Mouse (Mus musculus): ENCODE data around the gene Cdk14.

Gene Cdk14

GRCm38 (mm10) chr5:5092736-5093135 lies 327.4 kb downstream of the Cdk14 start:
- no peak for DNase-seq (ENCODE audit: low read depth, low spot score)

GRCm38 (mm10) chr5:5071526-5071925 lies 348.6 kb downstream of the Cdk14 start:
- DNase-seq (ENCODE audit: low read depth, low spot score) = no peak

GRCm38 (mm10) chr5:5064686-5065085 lies 355.4 kb downstream of the Cdk14 start:
- DNase-seq (ENCODE audit: low read depth, low spot score) = no peak

- DNase-seq (ENCODE audit: low read depth, low spot score) = no peak
These were observed 363.8 kb downstream of the Cdk14 start for GRCm38 (mm10) chr5:5056102-5056883.

DNA sequence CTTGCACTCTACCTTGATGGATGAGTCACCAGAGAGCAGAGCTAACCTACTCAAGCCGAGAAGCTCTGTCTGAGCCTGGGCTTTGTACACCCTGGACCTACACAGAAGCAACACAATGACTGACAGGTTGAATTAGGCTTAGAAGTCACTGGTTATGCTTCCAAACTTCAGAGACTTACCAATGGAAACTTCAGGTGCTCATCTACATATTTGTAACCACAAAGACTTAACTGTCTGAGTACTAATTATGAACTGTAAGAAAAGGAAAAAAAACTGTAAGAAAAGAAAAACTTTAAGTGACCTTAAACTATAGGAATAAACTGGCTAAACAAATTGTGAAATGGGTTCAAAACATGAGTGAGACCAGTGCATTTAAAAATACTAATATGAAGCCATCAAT lies 364.6 kb downstream of the Cdk14 start:
- no peak for DNase-seq (ENCODE audit: low read depth, low spot score)

- DNase-seq (ENCODE audit: low read depth, low spot score) = no peak
These were observed 365.8 kb downstream of the Cdk14 start for GRCm38 (mm10) chr5:5054270-5054669.

DNA sequence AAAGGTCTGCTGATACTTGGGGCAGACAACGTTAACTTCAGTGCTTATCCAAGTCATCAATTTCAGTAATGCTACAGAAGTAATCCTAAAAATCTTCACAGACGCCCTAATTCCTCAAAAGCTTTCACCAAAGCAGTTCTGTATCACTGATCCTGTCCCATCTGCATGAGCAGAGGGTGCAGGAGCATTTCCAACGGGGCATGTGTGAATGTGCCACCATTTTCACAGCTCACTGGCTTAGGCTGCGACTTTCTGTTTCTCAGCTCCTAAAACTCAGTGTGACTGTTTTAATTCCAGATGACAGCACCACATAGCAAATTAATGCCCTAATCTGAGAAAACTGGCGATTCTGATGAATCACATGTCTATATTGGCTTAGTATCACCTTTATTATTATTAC lies 375.8 kb downstream of the Cdk14 start:
- DNase-seq (ENCODE audit: low read depth, low spot score) = no peak

GRCm38 (mm10) chr5:5042735-5043134 lies 377.4 kb downstream of the Cdk14 start:
- DNase-seq (ENCODE audit: low read depth, low spot score) = no peak

DNA sequence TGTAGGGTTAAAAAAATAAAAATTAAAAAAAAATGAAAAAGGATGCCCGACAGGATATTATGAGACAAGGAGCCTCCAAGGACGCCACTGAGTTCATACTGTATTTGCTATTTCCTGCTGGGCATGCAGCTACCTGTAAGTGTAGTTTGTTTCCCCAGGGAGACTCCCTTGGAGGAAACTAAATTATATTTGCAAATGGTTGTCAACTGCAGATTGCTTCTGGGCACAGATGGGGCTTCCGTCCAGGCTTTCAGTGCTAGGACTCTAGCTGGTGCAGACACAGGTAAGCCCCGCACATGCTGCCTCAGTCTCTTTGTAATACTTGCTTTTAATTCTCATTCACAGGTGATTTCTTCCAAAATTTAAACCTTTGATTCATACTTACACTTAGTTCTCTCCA lies 378.6 kb downstream of the Cdk14 start:
- DNase-seq (ENCODE audit: low read depth, low spot score) = no peak

DNA sequence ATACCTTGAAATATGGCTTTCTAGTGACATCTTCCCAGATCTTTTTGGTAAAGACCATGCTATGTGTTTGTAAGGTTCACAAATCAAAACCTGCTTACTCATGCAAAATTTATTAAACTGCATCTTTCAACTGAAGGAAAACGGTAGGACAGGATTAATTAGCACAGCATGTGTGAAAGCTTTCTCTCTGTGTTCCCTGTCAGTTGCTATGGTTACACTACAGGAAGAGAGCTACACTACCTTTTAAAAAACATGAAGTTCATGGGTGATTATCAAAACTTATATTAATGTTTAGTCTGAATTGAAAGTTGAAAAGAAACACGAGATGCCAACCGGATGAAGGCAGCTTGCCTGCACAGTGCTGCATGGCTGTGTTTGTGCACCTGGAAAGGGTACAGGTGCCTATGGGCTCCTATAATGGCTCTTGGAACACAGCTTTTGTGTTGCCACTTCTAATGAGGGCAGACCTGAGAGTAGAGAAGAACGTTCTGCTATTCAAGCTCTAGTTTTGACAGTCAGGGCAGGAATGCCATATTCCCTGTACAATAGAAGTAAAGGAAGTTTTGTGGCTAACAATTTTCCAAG lies 380.3 kb downstream of the Cdk14 start:
- no peak for DNase-seq (ENCODE audit: low read depth, low spot score)

GRCm38 (mm10) chr5:5033445-5033844 lies 386.7 kb downstream of the Cdk14 start:
- DNase-seq (ENCODE audit: low read depth, low spot score) = no peak

DNA sequence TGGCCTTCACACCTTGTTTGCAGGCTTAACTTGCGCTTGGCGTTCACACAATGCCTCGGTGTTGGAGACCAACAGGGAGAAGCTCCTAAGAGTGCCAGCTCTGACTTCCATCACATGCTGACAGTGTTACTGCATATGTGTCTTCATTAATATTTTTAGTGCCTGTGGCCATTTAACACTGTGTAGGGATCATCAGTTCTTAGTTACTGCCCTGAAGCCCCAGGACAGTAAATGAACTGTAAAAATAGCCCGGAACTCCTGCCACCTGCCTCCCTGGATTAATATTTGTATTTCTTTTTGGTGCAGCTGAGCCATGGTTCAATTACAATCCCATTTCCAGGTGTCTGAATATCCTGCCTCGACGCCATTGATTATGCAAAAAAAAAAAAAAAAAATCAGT lies 387.3 kb downstream of the Cdk14 start:
- no peak for DNase-seq (ENCODE audit: low read depth, low spot score)

DNA sequence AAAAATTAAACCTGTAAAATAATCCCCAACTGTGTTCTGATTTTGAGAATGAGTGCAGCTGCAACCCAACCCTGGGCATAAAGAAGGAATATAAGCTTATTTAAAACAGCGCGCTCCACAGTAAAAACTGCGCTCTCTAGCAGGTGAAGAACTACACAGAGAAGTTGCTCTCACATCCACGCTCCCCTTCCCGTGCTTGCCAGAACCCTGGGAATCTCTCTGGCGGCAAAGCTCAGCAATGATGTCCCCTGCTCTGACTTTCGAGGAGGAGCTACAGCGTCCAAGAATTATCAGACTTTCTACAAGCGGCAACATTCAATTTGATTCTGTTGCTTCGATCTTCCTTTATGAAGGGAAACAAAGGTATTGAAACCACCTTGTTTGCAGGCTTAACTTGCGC lies 387.7 kb downstream of the Cdk14 start:
- DNase-seq (ENCODE audit: low read depth, low spot score) = no peak

DNA sequence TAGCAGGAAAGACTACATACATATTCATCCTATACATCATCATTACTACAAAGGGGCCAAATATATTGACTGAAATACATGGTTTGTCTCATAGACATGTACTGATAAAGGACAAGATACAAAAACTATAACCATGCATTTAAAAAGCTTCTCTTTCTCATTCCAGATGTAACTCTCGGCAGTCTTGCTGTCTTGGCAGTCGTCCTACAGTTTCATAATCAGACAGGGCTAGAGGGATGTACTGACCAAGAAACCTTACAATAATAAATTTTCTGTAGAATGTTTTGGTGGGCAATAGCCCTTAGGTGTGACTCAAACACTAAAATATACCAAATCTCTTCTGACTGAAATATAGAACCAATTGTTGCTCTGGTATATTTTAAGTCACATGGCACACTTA lies 389.7 kb downstream of the Cdk14 start:
- DNase-seq (ENCODE audit: low read depth, low spot score) = no peak

DNA sequence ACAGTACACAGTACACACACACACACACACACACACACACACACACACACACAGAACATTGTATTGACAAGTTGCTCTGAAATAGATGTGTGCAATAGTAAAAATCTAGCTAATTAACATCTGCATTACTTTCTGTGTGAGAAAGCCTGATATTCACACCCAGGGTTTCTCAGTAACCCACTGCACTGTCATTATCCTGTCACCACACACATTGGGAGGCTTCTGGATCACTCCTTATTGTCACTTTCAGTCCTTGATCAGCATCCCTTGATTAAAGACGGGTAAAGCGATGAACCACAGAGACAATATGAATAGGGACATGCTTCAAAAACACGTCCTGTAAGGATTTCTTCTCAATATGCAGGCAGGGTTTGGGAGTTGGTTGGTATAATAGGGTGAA lies 401.2 kb downstream of the Cdk14 start:
- DNase-seq (ENCODE audit: low read depth, low spot score) = no peak

DNA sequence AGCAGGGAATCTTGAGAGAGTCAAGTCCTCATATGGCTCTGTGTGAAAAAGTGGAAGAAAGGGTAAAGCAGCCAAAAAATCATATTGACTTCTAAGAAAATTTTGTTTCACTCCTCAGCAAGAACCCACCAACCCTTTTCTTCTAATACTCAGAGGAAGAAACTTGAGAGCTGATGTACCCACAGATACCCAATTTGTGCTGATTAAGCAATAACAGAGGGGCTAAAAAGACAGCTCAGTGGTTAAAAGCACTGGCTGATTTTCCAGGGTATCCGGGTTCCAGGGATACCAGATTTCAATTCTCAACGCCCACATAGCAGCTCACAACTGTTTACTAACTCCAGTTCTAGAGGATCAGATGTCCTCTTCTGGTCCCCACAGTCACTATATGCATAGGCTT lies 401.9 kb downstream of the Cdk14 start:
- DNase-seq (ENCODE audit: low read depth, low spot score) = no peak

GRCm38 (mm10) chr5:5013783-5014182 lies 406.3 kb downstream of the Cdk14 start:
- DNase-seq (ENCODE audit: low read depth, low spot score) = no peak

DNA sequence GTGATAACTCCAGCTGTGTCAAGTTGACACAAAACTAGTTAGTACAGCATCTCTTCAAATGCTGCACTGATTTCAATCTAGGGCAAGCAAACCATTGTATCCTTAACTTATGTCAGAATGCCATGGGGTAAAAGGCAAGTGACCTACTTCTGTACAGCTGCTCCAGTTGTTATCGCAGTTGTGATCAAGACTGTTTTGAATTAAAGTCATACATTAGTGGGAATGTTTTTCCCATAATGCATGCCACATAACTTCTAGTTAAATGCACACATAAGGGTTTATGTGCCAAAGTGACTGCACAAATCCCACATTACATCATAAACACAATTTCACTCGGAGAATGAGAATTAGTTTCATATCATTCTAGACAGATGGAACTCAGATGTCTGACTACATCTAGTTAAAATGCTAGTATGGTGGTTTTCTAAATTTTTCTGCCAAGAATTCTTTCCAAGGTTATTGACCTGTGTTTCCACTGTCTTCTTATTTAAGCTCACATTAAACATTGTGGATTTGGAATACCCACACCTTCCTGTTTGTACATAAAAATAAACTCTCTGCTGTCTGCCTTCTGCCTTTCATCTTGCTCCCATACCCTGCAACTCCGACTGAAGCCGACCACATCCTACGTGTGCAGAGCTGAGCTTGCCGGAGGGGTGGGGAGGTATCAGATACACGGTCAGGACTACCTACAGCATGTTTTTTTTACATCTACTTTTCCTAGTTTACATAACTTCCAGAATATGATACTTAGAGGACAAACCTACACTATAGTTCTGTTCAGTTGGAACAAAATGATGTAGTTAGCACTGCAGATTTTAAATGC lies 407.4 kb downstream of the Cdk14 start:
- DNase-seq (ENCODE audit: low read depth, low spot score) = peak; percentile 3

- DNase-seq (ENCODE audit: low read depth, low spot score) = no peak
These were observed 411.9 kb downstream of the Cdk14 start for GRCm38 (mm10) chr5:5008153-5008745.

GRCm38 (mm10) chr5:5007489-5008152 lies 412.5 kb downstream of the Cdk14 start:
- no peak for DNase-seq (ENCODE audit: low read depth, low spot score)

DNA sequence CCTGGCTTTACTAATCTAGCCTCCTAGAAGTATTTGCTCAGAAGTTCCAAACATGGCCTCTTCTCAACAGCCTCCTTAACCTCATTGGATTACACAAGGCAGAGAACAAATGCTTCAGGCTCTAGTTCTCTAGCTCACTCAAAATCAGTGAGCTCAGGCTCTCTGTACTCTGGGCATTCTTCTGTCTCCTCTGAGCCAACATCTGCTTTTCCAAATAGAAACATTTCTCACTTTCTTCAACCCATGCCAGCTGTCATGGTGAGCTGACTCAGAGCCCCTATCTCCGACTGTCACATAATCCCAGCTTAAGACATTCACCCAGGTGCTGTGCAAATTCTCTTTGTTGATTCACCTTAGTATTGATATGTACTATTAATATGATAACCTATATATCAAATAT lies 414.5 kb downstream of the Cdk14 start:
- DNase-seq (ENCODE audit: low read depth, low spot score) = no peak

DNA sequence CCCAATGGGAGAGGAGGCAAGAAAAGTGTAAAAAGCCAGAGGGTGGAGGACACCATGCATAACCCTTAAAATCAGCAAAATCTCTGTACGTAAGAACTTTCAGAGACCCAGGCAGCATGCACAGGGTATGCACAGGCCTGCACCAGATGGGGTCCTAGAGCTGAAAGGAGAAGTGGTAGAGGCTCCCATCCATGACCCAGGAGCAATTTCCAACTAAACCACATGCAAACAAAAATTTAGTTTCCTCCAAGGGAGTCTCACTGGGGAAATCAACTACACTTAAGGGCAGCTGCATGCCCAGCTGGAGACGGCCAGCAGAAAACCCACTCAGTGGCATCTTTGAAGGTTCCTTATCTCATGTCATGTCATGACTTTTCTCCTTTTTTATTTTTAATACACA lies 415.4 kb downstream of the Cdk14 start:
- DNase-seq (ENCODE audit: low read depth, low spot score) = no peak
